Mouse (Mus musculus) bone marrow, adult 2 months (tissue): Measurements from ENCODE around the gene Acaca. TPM values are rescaled to one million over a fixed set of nuclear protein-coding genes. Genes with fewer than 3 reads are reported as not detected.

Experiments
- H3K27ac ChIP-seq: fragments of 200-500 bp; 2 replicates; pipeline ENCODE4 v1.5.1; 2012; ENCODE audit warnings: low read depth, mild to moderate bottlenecking, control low read depth, inconsistent platforms, low read length; ENCODE audit not compliant: control insufficient read depth, poor library complexity, insufficient read depth
- H3K4me1 ChIP-seq: fragments of 200-500 bp; 2 replicates; pipeline ENCODE4 v1.6.1; 2011; ENCODE audit warnings: low read length; ENCODE audit not compliant: control insufficient read depth, insufficient read depth
- H3K4me3 ChIP-seq: fragments of 200-500 bp; replicated peaks from 2 replicates; pipeline ENCODE3; 2011; ENCODE audit warnings: mild to moderate bottlenecking, low read depth, low read length, control low read depth; ENCODE audit not compliant: control insufficient read depth
- CTCF ChIP-seq: fragments of 200-500 bp; IDR thresholded peaks from 2 replicates; pipeline ENCODE4 v1.5.1; 2011; ENCODE audit warnings: low read length, control low read depth; ENCODE audit not compliant: control insufficient read depth, insufficient read depth
- POLR2A ChIP-seq: fragments of 200-500 bp; IDR thresholded peaks from 2 replicates; pipeline ENCODE4 v1.6.1; 2011; ENCODE audit warnings: low read depth, mild to moderate bottlenecking, control low read depth, low read length, borderline replicate concordance; ENCODE audit not compliant: control insufficient read depth
- WGBS: fragments of 180-500 bp; shearing (Covaris S2); methylation state at CpG from one replicate; pipeline ENCODE4 v1.1.7; 2018; 5-methylcytosine and 5-hydroxymethylcytosine counted together
- polyA plus RNA-seq: library from polyadenylated mRNA; stranded (reverse); fragments of >200 nt; gene quantifications from 2 replicates; pipeline ENCODE4 v1.2.4, GENCODE M21; 2011; ENCODE audit warnings: low replicate concordance; ENCODE audit not compliant: missing spikeins, insufficient read depth, insufficient read length

Acaca gene
- polyA plus RNA-seq, 1 experiment: 5.5 TPM

DNA sequence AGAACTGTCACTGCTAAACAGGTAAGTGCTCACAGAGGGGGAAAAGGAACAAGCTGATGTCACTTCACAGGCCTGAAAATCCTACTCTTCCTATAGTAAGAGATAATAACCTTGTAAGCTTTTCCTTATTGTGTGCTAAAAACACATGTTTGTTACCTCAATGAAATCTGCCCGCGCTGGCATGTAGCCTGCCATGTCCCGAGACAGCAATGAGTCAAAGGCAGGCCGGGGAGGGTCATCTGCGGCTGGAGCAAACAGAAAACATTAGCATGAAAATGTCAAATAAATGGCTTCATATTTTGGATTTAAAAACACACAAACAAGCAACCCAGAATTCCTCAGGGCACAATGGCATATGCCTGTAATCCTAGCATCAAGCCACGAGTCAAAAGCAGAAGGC lies 25.4 kb upstream of the Acaca start:
- Histone ChIP-seq H3K4me1 (no peaks in the 10 kb centered on the region), H3K4me3 (no peak overlapping the region), H3K27ac (no peak overlapping the region)
- WGBS: 91% methylated on average over 6 of the region's 6 CpGs
- TF ChIP-seq CTCF (no peak), POLR2A (no peak)

DNA sequence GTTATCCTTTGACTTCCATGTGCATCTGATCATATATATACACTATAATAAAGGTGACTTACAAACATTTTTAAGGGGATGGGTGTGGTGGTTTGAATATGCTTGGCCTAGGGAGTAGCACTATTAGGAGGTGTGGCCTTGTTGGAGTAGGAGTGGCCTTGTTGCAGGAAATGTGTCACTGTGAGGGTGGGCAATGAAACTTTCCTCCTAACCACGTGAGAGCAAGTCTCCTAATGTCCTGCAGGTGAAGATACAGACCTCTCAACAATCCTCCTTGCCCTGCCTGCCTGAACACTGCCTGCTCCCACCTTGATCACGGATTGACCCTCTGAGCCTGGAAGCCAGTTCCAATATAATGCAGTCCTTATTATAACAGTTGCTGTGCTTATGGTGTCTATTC lies 22.3 kb upstream of the Acaca start:
- TF ChIP-seq POLR2A: no peak
- TF ChIP-seq CTCF: no peak
- 58% methylated on average over 2 of the region's 2 CpGs for WGBS
- H3K4me3 ChIP-seq: no peak overlapping the region
- H3K4me1 ChIP-seq: no peaks in the 10 kb centered on the region
- no peak overlapping the region for H3K27ac ChIP-seq

DNA sequence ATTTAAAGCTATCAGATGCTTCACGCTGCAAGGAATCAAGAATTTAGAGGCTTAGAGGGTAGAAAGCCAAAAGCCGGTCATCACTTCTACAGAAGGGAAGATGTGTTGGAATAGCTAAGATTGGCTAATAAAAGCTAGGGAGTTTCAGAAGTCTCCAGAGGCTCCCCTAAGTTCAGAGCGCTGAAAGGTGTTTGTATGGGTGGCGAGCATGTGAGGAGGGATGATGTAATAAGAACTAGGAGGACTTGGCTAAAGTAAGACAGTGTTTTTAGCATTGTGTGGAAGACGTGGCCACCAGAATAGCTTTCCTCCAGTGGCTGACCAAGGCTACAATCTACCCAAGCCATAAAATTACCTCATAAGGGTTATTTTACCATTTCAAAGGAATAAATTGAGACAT lies 15.8 kb upstream of the Acaca start:
- TF ChIP-seq POLR2A (no peak), CTCF (no peak)
- Histone ChIP-seq H3K27ac (no peak overlapping the region), H3K4me1 (no peaks in the 10 kb centered on the region; the same call in 1 of the 2 replicates), H3K4me3 (no peak overlapping the region)
- 88% methylated on average over 5 of the region's 5 CpGs for WGBS

DNA sequence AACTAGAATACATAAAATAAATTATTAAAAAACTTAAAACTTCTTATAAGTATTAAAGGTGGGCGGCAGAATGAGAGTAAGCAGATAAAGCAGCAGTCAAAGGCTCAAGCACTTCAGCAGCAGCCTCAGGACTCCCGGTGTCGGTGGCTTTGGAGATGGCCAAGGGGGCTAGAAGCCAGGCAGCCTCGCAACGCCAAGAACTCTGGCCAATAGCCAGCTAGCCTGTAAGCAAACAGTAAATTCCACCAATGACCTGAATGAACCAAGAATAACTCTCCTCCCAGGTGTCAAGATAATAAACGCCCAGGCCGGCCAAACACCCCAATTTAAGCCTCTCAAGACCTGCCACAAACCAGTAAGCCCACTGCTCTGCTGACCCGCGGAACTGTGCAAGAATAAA lies 13.8 kb upstream of the Acaca start:
- Histone ChIP-seq H3K27ac (no peak overlapping the region), H3K4me1 (no peaks in the 10 kb centered on the region; the same call in 1 of the 2 replicates), H3K4me3 (no peak overlapping the region)
- TF ChIP-seq CTCF (no peak), POLR2A (no peak)
- 90% methylated on average over 9 of the region's 9 CpGs for WGBS

DNA sequence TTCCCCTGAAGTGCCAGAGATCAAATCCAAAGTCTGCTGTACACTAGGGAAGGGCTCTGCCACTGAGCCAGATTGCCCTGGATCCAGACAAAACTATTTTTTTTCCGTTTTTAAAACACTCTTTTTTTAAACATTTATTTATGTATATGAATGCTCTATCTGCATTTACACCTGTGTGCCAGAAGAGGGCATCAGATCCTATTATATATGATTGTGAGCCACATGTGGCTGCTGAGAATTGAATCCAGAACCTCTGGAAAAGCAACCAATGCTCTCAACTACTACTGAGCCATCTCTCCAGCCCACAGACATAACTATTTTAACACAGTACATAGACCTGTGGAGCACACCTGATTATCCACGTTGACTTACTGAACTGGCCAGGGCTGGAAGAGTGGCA lies 13.3 kb upstream of the Acaca start:
- TF ChIP-seq POLR2A (no peak), CTCF (no peak)
- Histone ChIP-seq H3K27ac (no peak overlapping the region), H3K4me1 (no peaks in the 10 kb centered on the region; the same call in 1 of the 2 replicates), H3K4me3 (no peak overlapping the region)
- 69% methylated on average over 2 of the region's 2 CpGs for WGBS

DNA sequence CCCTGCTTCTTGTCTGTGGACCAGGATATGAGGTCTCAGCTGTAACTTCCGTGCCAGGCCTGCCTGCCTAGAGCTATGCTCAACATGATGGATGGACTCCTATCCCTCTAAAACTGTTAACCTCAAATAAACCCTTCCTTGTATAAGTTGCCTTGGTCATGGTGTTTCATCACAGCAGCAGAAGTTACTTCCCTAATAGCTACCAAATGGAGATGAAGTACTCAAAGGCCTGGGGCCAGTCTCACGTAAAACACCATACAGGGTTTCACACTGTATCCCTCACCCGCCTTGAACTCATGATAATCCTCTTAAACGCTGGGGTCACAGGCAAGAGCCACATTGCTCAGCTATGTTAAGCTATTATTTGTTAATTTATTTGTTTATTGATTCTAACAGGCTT lies 12.0 kb upstream of the Acaca start:
- Histone ChIP-seq H3K4me3 (no peak overlapping the region), H3K4me1 (no peaks in the 10 kb centered on the region; the same call in 1 of the 2 replicates), H3K27ac (no peak overlapping the region)
- 68% methylated on average over 4 of the region's 4 CpGs for WGBS
- TF ChIP-seq POLR2A (no peak), CTCF (no peak)

DNA sequence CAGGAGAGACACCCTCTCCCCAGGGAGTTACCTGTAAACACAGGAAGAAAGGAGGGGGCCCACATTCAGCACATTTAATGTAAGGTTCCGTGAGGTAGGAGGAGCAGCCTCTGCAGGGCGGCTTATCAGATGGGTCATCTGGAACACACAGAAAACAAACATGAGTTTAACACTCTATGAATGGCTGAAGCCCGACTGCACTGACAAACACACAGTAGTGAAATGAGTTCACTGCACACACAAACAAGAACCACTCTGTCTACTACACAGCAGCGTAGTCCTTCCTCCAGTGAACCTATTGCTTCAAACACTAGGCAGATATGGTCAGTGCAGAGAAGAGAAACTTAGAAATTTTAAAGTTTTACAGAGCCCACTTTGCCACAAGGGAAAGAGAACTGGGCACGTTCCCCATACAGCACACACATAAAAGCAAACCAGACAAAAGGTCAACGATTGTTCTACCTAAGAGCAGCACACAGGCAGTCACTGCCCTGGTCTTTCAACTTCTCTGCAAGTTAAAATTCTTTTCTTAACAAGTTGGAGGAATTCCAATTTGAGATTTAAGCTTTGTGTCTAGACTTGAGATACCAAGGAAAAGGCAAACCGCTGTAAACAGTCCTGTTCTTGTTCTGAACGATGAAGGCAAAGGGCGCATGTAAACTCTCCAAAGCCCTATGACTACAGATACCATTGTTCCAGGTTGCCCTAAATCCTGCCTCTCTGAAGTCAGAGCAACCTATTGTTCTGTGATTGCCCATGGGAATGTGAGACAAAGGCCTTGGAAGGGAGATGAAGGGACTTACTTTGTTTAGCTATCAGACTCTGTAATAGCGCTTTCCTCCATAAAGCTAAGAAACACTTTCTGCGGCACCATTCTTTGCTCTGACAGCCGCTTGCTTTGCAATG lies 8.2 kb upstream of the Acaca start:
- Histone ChIP-seq H3K27ac (no peak overlapping the region), H3K4me1 (no peaks in the 10 kb centered on the region; the same call in 1 of the 2 replicates), H3K4me3 (no peak overlapping the region)
- TF ChIP-seq POLR2A (no peak), CTCF (no peak)
- WGBS: 87% methylated on average over 12 of the region's 12 CpGs

DNA sequence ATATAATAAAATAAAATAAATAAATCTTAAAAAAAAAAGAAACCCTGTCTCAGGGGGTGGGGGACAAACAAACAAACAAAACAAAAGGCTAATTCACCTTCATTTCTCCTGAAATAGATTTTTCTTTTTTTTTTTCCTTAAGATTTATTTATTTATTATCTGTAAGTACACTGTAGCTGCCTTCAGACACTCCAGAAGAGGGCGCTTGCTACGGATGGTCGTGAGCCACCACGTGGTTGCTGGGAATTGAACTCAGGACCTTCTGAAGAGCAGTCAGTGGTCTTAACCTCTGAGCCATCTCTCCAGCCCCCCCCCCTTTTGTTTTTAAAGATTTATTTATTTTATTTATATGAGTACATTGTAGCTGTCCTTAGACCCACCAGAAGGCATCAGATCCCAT lies 1.5 kb upstream of the Acaca start:
- TF ChIP-seq CTCF (no peak), POLR2A (no peak)
- 45% methylated on average over 4 of the region's 4 CpGs for WGBS
- H3K4me3 ChIP-seq: no peak overlapping the region
- no peak overlapping the region for H3K27ac ChIP-seq
- H3K4me1 ChIP-seq: no peaks in the 10 kb centered on the region

DNA sequence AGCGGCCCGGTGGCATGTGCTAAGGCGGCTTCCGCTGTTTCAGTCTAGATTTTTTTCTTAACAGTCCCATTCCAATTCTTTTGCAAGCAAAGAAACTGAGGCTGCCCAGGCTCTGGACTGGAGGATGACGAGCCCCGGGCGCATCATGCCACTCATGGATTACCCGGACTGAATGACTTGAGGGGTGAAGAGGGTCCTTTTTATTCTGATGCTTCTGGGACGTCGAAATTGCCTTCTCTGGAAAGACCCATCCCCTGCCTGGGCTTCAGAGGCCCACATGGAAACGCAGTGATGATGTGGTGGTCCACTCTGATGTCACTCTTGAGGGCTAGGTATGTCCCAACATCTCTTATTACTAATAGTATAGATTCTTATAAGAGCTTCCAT lies 320 bp downstream of the Acaca start:
- 7% methylated on average over 11 of the region's 11 CpGs for WGBS
- Histone ChIP-seq H3K27ac (no peak overlapping the region), H3K4me1 (no peaks in the 10 kb centered on the region), H3K4me3 (peak overlapping the region; percentile 90)
- no peak for TF ChIP-seq CTCF
- TF ChIP-seq POLR2A: no peak
